Mouse (Mus musculus) small intestine, adult 2 months (tissue): Measurements from ENCODE around the gene Pon3.

Source experiments
- CTCF ChIP-seq: fragments of 200-500 bp; IDR thresholded peaks from 2 replicates; pipeline ENCODE4 v1.5.1; 2012; ENCODE audit warnings: low read depth, mild to moderate bottlenecking, control low read depth, inconsistent platforms, low read length, moderate library complexity, mixed read lengths; ENCODE audit not compliant: insufficient replicate concordance, insufficient read length; ENCODE audit errors: extremely low read depth
- POLR2A ChIP-seq: fragments of 200-500 bp; IDR thresholded peaks from 2 replicates; pipeline ENCODE4 v1.6.1; 2012; ENCODE audit warnings: low read depth, mild to moderate bottlenecking, control low read depth, inconsistent platforms, low read length, moderate library complexity

DNA sequence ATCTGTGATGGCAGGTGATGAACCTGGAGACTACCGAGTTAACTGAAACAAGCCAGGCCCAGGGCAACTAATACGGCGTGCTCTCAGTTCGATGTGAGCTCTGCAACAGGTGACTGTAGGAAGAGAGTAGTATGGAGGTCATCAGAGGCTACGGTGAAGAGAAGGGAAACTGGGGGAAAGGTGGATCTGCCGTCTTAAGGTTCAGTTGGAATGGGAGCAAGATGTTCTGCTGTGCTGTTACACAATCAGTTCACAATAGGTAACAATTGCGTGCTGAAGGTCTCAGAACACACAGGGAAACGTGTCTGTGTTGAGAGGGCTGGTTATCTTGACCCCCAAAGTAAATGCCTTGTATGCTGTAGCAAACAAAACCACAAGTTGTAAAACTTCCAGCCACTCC, 48.9 kb upstream of the Pon3 start:
- TF ChIP-seq POLR2A = no peak
- no peak for TF ChIP-seq CTCF
